Mouse (Mus musculus): ENCODE measurements around the gene Abca2. TPM values are rescaled to one million over a fixed set of nuclear protein-coding genes. Genes with fewer than 3 reads are reported as not detected.
A peak's percentile ranks its signal among the peaks of the same experiment; 100 is the strongest.
"Not testable (repeated sequence)": the region's sequence is repeated elsewhere in the genome, so short reads cannot be mapped to it uniquely, and the experiment has no call there.

Abca2 gene
- polyA plus RNA-seq, 1 experiment from 2014 or later, result 9.8 TPM

GRCm38 (mm10) chr2:25402377-25402971, 26.0 kb upstream of the Abca2 start:
- Histone ChIP-seq H3K9me3 (no peaks in the 10 kb centered on the region), H3K4me3 (peak overlapping the region; percentile 96), H3K4me2 (peak overlapping the region; percentile 79), H3K36me3 (peaks cover 13% of the 10 kb centered on the region), H3K4me1 (replicated peaks) (peaks cover 47% of the 10 kb centered on the region), H3K27ac (replicated peaks) (peak overlapping the region; percentile 94), H3K27me3 (peaks cover 40% of the 10 kb centered on the region), H3K9ac (peak overlapping the region; percentile 99)
- 0% methylated on average over 13 of the region's 13 CpGs for WGBS
- ATAC-seq (ENCODE audit: low read depth), result peak; percentile 37

- peak; percentile 84 for ATAC-seq (ENCODE audit: low read depth)
- no peaks in the 10 kb centered on the region for H3K9me3 ChIP-seq
- peaks cover 19% of the 10 kb centered on the region for H3K36me3 ChIP-seq
These were observed 25.4 kb upstream of the Abca2 start for GRCm38 (mm10) chr2:25402972-25403601.

GRCm38 (mm10) chr2:25403994-25404393, 24.5 kb upstream of the Abca2 start:
- H3K4me3 ChIP-seq, result peak overlapping the region; percentile 96
- peak overlapping the region; percentile 99 for H3K9ac ChIP-seq
- peak overlapping the region; percentile 94; the same call in 1 of the 2 replicates for H3K27ac ChIP-seq (replicated peaks)
- H3K4me1 ChIP-seq (replicated peaks), result peaks cover 47% of the 10 kb centered on the region
- H3K4me2 ChIP-seq, result peak overlapping the region; percentile 79
- ATAC-seq (ENCODE audit: low read depth), result no peak
- no peaks in the 10 kb centered on the region for H3K9me3 ChIP-seq
- WGBS, result 82% methylated on average over 4 of the region's 4 CpGs
- peaks cover 25% of the 10 kb centered on the region for H3K27me3 ChIP-seq
- H3K36me3 ChIP-seq, result peaks cover 27% of the 10 kb centered on the region

More at GRCm38 (mm10) chr2:25402972-25403601, 25.4 kb upstream of the Abca2 start:
- Histone ChIP-seq H3K9ac (peak overlapping the region; percentile 99), H3K4me3 (peak overlapping the region; percentile 96), H3K4me1 (replicated peaks) (peaks cover 47% of the 10 kb centered on the region), H3K4me2 (peak overlapping the region; percentile 79), H3K27me3 (peaks cover 34% of the 10 kb centered on the region), H3K27ac (replicated peaks) (peak overlapping the region; percentile 94)
- under 1% methylated on average over 54 of the region's 54 CpGs for WGBS

- H3K4me2 ChIP-seq, result no peak overlapping the region
- no peak for ATAC-seq (ENCODE audit: low read depth)
- no peaks in the 10 kb centered on the region for H3K9me3 ChIP-seq
- H3K27me3 ChIP-seq, result no peaks in the 10 kb centered on the region
- no peak overlapping the region for H3K4me3 ChIP-seq
- H3K4me1 ChIP-seq (replicated peaks), result peaks cover 30% of the 10 kb centered on the region
- H3K36me3 ChIP-seq, result peaks cover 57% of the 10 kb centered on the region
- H3K9ac ChIP-seq, result no peak overlapping the region
- 91% methylated on average over 10 of the region's 10 CpGs for WGBS
- H3K27ac ChIP-seq (replicated peaks), result no peak overlapping the region
These were observed 19.6 kb upstream of the Abca2 start for GRCm38 (mm10) chr2:25408908-25409307.

GRCm38 (mm10) chr2:25413436-25413835, 15.1 kb upstream of the Abca2 start:
- H3K9me3 ChIP-seq; H3K27ac ChIP-seq (replicated peaks); H3K27me3 ChIP-seq; H3K4me2 ChIP-seq; ATAC-seq (ENCODE audit: low read depth); H3K9ac ChIP-seq; H3K4me1 ChIP-seq (replicated peaks); H3K4me3 ChIP-seq: not testable (repeated sequence)
- H3K36me3 ChIP-seq, result peaks cover 38% of the 10 kb centered on the region

- Histone ChIP-seq H3K4me1 (replicated peaks) (peaks cover 6% of the 10 kb centered on the region), H3K4me3 (no peak overlapping the region), H3K4me2 (no peak overlapping the region), H3K9ac (no peak overlapping the region), H3K27ac (replicated peaks) (0 out of 2 replicates have a peak overlapping the region, but pooled peaks have one; percentile 13), H3K9me3 (no peaks in the 10 kb centered on the region), H3K27me3 (0 out of 2 replicates have a peak, but pooled peaks cover under 1% of the 10 kb centered on the region), H3K36me3 (0 out of 2 replicates have a peak, but pooled peaks cover 7% of the 10 kb centered on the region)
- 28% methylated on average over 3 of the region's 3 CpGs for WGBS
- no peak for ATAC-seq (ENCODE audit: low read depth)
These were observed 11.1 kb upstream of the Abca2 start for GRCm38 (mm10) chr2:25417426-25417825.

GRCm38 (mm10) chr2:25421896-25422295, 6.6 kb upstream of the Abca2 start:
- WGBS, result 19% methylated on average over 3 of the region's 3 CpGs
- H3K9ac ChIP-seq, result no peak overlapping the region

GRCm38 (mm10) chr2:25422587-25423410, 5.7 kb upstream of the Abca2 start, which contains the start of gene Fut7:
Fut7 (plus strand) TSS chr2:25423267.
- H3K27me3 ChIP-seq, result peaks cover 39% of the 10 kb centered on the region
- no peaks in the 10 kb centered on the region for H3K9me3 ChIP-seq
- H3K4me2 ChIP-seq, result no peak within 1 kb of the TSS
- 74% methylated on average over 17 of the region's 17 CpGs for WGBS
- no peak within 1 kb of the TSS for H3K9ac ChIP-seq
- no peaks in the 10 kb centered on the region for H3K4me1 ChIP-seq (replicated peaks)
- no peak within 1 kb of the TSS for H3K4me3 ChIP-seq
- no peaks in the 10 kb centered on the region for H3K36me3 ChIP-seq
- H3K27ac ChIP-seq (replicated peaks), result no peak within 1 kb of the TSS
- ATAC-seq (ENCODE audit: low read depth), result no peak

More at GRCm38 (mm10) chr2:25421896-25422295, 6.6 kb upstream of the Abca2 start:
- Histone ChIP-seq H3K4me3 (no peak overlapping the region), H3K36me3 (no peaks in the 10 kb centered on the region), H3K9me3 (no peaks in the 10 kb centered on the region), H3K4me1 (replicated peaks) (peaks cover 6% of the 10 kb centered on the region), H3K27ac (replicated peaks) (no peak overlapping the region), H3K27me3 (peaks cover 39% of the 10 kb centered on the region), H3K4me2 (no peak overlapping the region)
- peak; percentile 51 for ATAC-seq (ENCODE audit: low read depth)

GRCm38 (mm10) chr2:25423626-25424025, 4.9 kb upstream of the Abca2 start:
- Histone ChIP-seq H3K4me2 (no peak overlapping the region), H3K36me3 (no peaks in the 10 kb centered on the region), H3K4me3 (no peak overlapping the region), H3K9me3 (no peaks in the 10 kb centered on the region), H3K27ac (replicated peaks) (no peak overlapping the region), H3K9ac (no peak overlapping the region), H3K27me3 (peaks cover 39% of the 10 kb centered on the region), H3K4me1 (replicated peaks) (peaks cover 4% of the 10 kb centered on the region; the same call in 1 of the 2 replicates)
- ATAC-seq (ENCODE audit: low read depth), result no peak
- 54% methylated on average over 1 of the region's 1 CpGs for WGBS

GRCm38 (mm10) chr2:25425481-25425880, 3.0 kb upstream of the Abca2 start:
- no peaks in the 10 kb centered on the region for H3K9me3 ChIP-seq
- no peaks in the 10 kb centered on the region for H3K36me3 ChIP-seq
- H3K4me1 ChIP-seq (replicated peaks), result peaks cover 20% of the 10 kb centered on the region
- no peak for ATAC-seq (ENCODE audit: low read depth)
- H3K9ac ChIP-seq, result no peak overlapping the region
- peaks cover 39% of the 10 kb centered on the region for H3K27me3 ChIP-seq
- 47% methylated on average over 27 of the region's 27 CpGs for WGBS
- H3K4me2 ChIP-seq, result no peak overlapping the region
- no peak overlapping the region for H3K27ac ChIP-seq (replicated peaks)
- no peak overlapping the region for H3K4me3 ChIP-seq

- no peak for ATAC-seq (ENCODE audit: low read depth)
- Histone ChIP-seq H3K27me3 (peaks cover 39% of the 10 kb centered on the region), H3K9me3 (no peaks in the 10 kb centered on the region), H3K27ac (replicated peaks) (no peak overlapping the region), H3K4me3 (no peak overlapping the region), H3K4me1 (replicated peaks) (peaks cover 33% of the 10 kb centered on the region), H3K9ac (no peak overlapping the region), H3K4me2 (no peak overlapping the region), H3K36me3 (no peaks in the 10 kb centered on the region)
- WGBS, result 38% methylated on average over 5 of the region's 5 CpGs
These were observed 1.7 kb upstream of the Abca2 start for GRCm38 (mm10) chr2:25426721-25427191.

GRCm38 (mm10) chr2:25427256-25427655, 1.2 kb upstream of the Abca2 start:
- Histone ChIP-seq H3K36me3 (no peaks in the 10 kb centered on the region), H3K27ac (replicated peaks) (no peak overlapping the region), H3K4me1 (replicated peaks) (peaks cover 36% of the 10 kb centered on the region), H3K9ac (no peak overlapping the region), H3K4me2 (no peak overlapping the region), H3K27me3 (peaks cover 39% of the 10 kb centered on the region), H3K4me3 (no peak overlapping the region), H3K9me3 (no peaks in the 10 kb centered on the region)
- WGBS, result 91% methylated on average over 5 of the region's 5 CpGs
- no peak for ATAC-seq (ENCODE audit: low read depth)

All from neural tube, embryonic 13.5 days (tissue).